Mouse (Mus musculus): ENCODE data around the gene Cyp2c69. TPM values are rescaled to one million over a fixed set of nuclear protein-coding genes. Genes with fewer than 3 reads are reported as not detected.

Cyp2c69 gene
- total RNA-seq (2023): not detected in 2 replicates

DNA sequence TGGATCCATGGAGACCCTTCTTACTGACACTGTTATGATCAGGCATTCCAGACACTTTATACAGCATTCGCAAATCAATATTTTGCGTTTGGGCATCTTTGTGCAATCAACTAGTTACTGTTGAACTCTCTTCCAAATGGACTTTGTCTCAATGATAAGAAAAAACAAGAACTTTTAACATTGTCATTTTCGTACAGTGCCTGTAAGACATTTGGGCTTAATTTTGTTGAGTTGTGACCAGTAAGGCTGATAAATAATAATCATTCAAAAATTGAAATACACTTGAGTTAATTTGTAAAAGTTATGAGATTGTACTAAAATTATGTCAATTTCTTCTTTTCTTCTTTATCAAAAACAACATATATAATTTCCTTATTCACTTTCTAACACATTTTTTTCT lies at the start of gene Cyp2c69:
Cyp2c69 (minus strand) TSS at position 101 of the 400 bp plus-strand sequence.

DNA sequence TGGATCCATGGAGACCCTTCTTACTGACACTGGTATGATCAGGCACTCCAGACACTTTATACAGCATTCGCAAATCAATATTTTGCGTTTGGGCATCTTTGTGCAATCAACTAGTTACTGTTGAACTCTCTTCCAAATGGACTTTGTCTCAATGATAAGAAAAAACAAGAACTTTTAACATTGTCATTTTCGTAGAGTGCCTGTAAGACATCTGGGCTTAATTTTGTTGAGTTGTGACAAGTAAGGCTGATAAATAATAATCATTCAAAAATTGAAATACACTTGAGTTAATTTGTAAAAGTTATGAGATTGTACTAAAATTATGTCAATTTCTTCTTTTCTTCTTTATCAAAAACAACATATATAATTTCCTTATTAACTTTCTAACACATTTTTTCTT lies 73.9 kb downstream of the Cyp2c69 start, which contains the start of gene Cyp2c40:
Cyp2c40 (minus strand) TSS at position 101 of the 400 bp plus-strand sequence.

Other genes starting within 250 kb of the Cyp2c69 start
- not detected in 2 replicates for gene Cyp2c67, start 237.7 kb downstream of the Cyp2c69 start, total RNA-seq (2023)
- gene Cyp2c68, start 145.7 kb downstream of the Cyp2c69 start, total RNA-seq (2023): not detected in 2 replicates
- gene Cyp2c40, start 74.0 kb downstream of the Cyp2c69 start, total RNA-seq (2023): not detected in 2 replicates
- not detected in 2 replicates for gene Cyp2c37, start 105.6 kb upstream of the Cyp2c69 start, total RNA-seq (2023)
- not detected in 2 replicates for gene Cyp2c54, start 187.0 kb upstream of the Cyp2c69 start, total RNA-seq (2023)
- gene Cyp2c50, start 202.9 kb upstream of the Cyp2c69 start, total RNA-seq (2023): not detected in 2 replicates

Data from neutrophil, adult 65 days (primary cell).